In the genomic region with DNA sequence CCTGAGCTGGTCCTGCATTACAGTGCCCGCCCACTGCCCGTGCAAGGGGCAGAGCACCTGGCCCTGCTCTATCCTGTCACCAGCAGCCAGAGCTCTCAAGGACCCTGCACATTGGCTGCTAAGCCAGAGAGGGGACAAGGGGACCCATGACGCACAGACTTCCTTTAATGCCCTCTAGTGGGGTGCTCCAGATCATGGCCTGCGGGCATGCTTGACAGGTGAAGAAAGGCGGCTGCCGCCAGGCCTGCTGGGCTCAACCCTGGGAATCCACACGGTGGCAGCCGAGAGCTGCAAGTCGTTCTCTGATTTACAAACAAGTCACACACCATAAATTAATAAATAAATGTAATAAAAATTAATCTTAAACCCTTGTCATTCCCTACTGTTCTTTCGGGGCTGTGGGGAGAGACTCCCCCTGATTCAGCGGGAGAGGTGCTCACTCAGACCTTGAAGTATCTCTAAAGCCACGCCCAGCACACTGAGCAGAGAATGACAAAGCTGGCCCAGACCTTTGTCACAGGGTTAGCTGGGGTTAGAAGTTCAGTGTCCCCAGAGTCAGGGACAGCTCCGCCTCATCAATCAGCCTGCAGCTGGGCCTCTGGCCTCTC, we compare ENCODE assay signal across 8 mouse cellular contexts. TPM values are rescaled to one million over a fixed set of nuclear protein-coding genes. Genes with fewer than 3 reads are reported as not detected.
DNase-seq lines count a peak whose midpoint lies in the region; ATAC-seq lines count a peak whose summit lies in the region.

No protein-coding gene starts in this region.

- DNase-seq in heart, adult 11 months, result peak; percentile 92
- DNase-seq in heart, postnatal 25 days (ENCODE audit: low spot score), result no peak
- DNase-seq in cerebellum, adult 8-10 months, result peak; percentile 86
- DNase-seq in left cerebral cortex, postnatal 36 days (ENCODE audit: low spot score in 2 of 2), result peak; percentile 74
- DNase-seq in mesoderm, embryonic 11.5 days (ENCODE audit: low read depth, low spot score), result peak; percentile 82
- DNase-seq in right cerebral cortex, postnatal 14 days, result peak; percentile 71

- no peak overlapping the region for H3K4me2 ChIP-seq in hindbrain, embryonic 16.5 days (ENCODE audit: low read length)

- H3K27ac ChIP-seq in hindbrain, embryonic 16.5 days (ENCODE audit: low read depth, low read length), result 0 out of 2 replicates have a peak overlapping the region, but pooled peaks have one; percentile 32

- no peaks in the 10 kb centered on the region for H3K9me3 ChIP-seq in hindbrain, embryonic 16.5 days (ENCODE audit: control insufficient read depth, low read length)

- H3K27me3 ChIP-seq in hindbrain, embryonic 16.5 days (replicated peaks; ENCODE audit: control insufficient read depth, insufficient read depth, low read length), result no peaks in the 10 kb centered on the region

- H3K36me3 ChIP-seq in hindbrain, embryonic 16.5 days (ENCODE audit: control insufficient read depth, insufficient read depth, low read length), result peaks cover 3% of the 10 kb centered on the region; the same call in 1 of the 2 replicates

- peaks cover 12% of the 10 kb centered on the region for H3K4me1 ChIP-seq in hindbrain, embryonic 16.5 days (ENCODE audit: control insufficient read depth, insufficient read depth, low read depth, low read length)

- intact Hi-C loops in heart, postnatal 25 days (cut with DNase I), result loop anchor here (2.0 kb wide), 1 partner anchor 34 kb away; no protein-coding TSS in a partner anchor
- intact Hi-C loops in left cerebral cortex, postnatal 36 days (cut with DNase I), result loop anchor here (5.0 kb wide), 1 partner anchor 36 kb away; no protein-coding TSS in a partner anchor

- ATAC-seq in frontal cortex, adult (ENCODE audit: low TSS enrichment), result peak; percentile 76
- peak; percentile 66 for ATAC-seq in hindbrain, embryonic 16.5 days

- peak overlapping the region; percentile 46 for H3K9ac ChIP-seq in hindbrain, embryonic 16.5 days (ENCODE audit: low read depth, low read length)

- 16% methylated on average over 13 of the region's 13 CpGs for WGBS in hindbrain, embryonic 16.5 days

- H3K4me3 ChIP-seq in hindbrain, embryonic 16.5 days (ENCODE audit: low read length), result no peak overlapping the region

RNA-seq across cellular contexts. Expression of gene Shd, which starts 6.1 kb away (rescaled TPM):
- total RNA-seq in heart, postnatal 25 days (2021), result under 1 TPM; 0.49 to 0.92 TPM
- 177 and 182 TPM in 2 replicates for polyA plus RNA-seq in hindbrain, embryonic 16.5 days (2015; fragmentation: Nextera tagmentation; extraction: Ambion mirVana)
- total RNA-seq in left cerebral cortex, postnatal 36 days (2021), result 10 to 100 TPM; 34.0 to 42.4 TPM

RNA-seq across cellular contexts. Expression of gene Fsd1, which starts 9.9 kb away (rescaled TPM):
- total RNA-seq in heart, postnatal 25 days (2021), result under 1 TPM in 1 of 2 experiments, not detected in 1; 0.47 TPM
- 227 and 252 TPM in 2 replicates for polyA plus RNA-seq in hindbrain, embryonic 16.5 days (2015; fragmentation: Nextera tagmentation; extraction: Ambion mirVana)
- total RNA-seq in left cerebral cortex, postnatal 36 days (2021), result 10 to 100 TPM; 75.0 to 97.4 TPM

RNA-seq across cellular contexts. Expression of gene Yju2, which starts 17.5 kb away (rescaled TPM):
- 1 to 10 TPM; 9.6 to 9.7 TPM for total RNA-seq in heart, postnatal 25 days (2021)
- polyA plus RNA-seq in hindbrain, embryonic 16.5 days (2015; fragmentation: Nextera tagmentation; extraction: Ambion mirVana), result 20.5 and 23.2 TPM in 2 replicates
- total RNA-seq in left cerebral cortex, postnatal 36 days (2021), result 10 to 100 TPM; 14.1 to 15.8 TPM

RNA-seq across cellular contexts. Expression of gene Ebi3, which starts 23.9 kb away (rescaled TPM):
- total RNA-seq in heart, postnatal 25 days (2021), result under 1 TPM; 0.75 to 0.81 TPM
- polyA plus RNA-seq in hindbrain, embryonic 16.5 days (2015; fragmentation: Nextera tagmentation; extraction: Ambion mirVana), result 6.3 and 7.2 TPM in 2 replicates
- 1 to 10 TPM; 1.9 to 2.0 TPM for total RNA-seq in left cerebral cortex, postnatal 36 days (2021)

RNA-seq across cellular contexts. Expression of gene Zfp119b, which starts 27.1 kb away (rescaled TPM):
- 1 to 10 TPM; 3.1 to 3.6 TPM for total RNA-seq in heart, postnatal 25 days (2021)
- polyA plus RNA-seq in hindbrain, embryonic 16.5 days (2015; fragmentation: Nextera tagmentation; extraction: Ambion mirVana), result 6.9 and 8.7 TPM in 2 replicates
- total RNA-seq in left cerebral cortex, postnatal 36 days (2021), result 1 to 10 TPM; 3.5 to 3.8 TPM

Comparison
In these comparisons a context has a peak if more than half of its experiments do, and no peak if none do; other contexts are left out.
1. RNA of gene Shd, which starts 6.1 kb away (total RNA-seq): 34.0 to 42.4 TPM in left cerebral cortex, postnatal 36 days; 0.49 to 0.92 TPM in heart, postnatal 25 days; every median in the first group is over 10 times any median in the second.
2. RNA of gene Fsd1, which starts 9.9 kb away (total RNA-seq): 75.0 to 97.4 TPM in left cerebral cortex, postnatal 36 days; 0.47 TPM in heart, postnatal 25 days; every median in the first group is over 10 times any median in the second.